Mouse (Mus musculus): ENCODE measurements around the gene Cdkal1.

- TF ChIP-seq CTCF (IDR thresholded peaks at IDR 0.05; ENCODE audit: low read depth, low read length) = no peak
- TF ChIP-seq POLR2A (IDR thresholded peaks at IDR 0.05; ENCODE audit: borderline replicate concordance, low read depth, low read length) = no peak
Observed at GRCm38 (mm10) chr13:29631342-29631741, 224.1 kb downstream of the Cdkal1 start.

Data from bone marrow macrophage, adult 2 months (primary cell).